Mouse (Mus musculus): ENCODE results near the gene Capn1.

GRCm38 (mm10) chr19:6023930-6024329 is 8.2 kb upstream of the Capn1 start:
- TF ChIP-seq CTCF (IDR thresholded peaks at IDR 0.05; ENCODE audit: low read depth) (no peak), EP300 (optimal IDR thresholded peaks at IDR 0.05) (no peak)

Data from stomach, postnatal 0 days (tissue).